Mouse (Mus musculus): ENCODE measurements around the gene Ppp1r14a. TPM values are rescaled to one million over a fixed set of nuclear protein-coding genes. Genes with fewer than 3 reads are reported as not detected.

The Ppp1r14a gene
- not detected for total RNA-seq (2023)

DNA sequence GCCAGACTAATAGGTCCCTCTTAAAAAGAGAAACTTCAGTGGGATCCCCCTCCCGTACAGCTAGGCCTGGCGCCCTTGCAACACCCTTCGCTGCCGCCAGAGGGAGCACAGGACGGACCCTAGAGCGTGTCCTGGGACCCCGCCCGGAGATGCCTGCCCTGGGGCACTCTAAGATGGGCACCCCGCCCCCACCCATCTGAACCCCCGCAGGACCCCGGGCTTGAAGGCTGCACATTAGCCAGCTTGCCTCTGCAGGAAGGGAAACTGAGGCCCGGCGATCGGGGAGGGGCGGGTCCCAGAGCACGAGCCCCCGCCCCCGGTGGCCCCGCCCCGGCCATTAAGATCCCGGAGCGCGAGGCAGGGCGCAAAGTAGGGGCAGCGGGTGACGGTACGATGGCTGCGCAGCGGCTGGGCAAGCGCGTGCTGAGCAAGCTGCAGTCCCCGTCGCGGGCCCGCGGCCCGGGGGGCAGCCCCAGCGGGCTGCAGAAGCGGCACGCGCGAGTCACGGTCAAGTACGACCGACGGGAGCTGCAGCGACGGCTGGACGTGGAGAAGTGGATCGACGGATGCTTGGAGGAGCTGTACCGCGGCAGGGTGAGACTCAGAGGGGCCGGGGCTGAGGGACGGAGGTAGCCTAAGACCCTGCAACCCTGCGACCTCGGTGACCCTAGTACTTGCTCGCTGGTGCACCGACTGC is at the start of gene Ppp1r14a:
Ppp1r14a (plus strand) TSS at position 367 of the 697 bp plus-strand sequence.

DNA sequence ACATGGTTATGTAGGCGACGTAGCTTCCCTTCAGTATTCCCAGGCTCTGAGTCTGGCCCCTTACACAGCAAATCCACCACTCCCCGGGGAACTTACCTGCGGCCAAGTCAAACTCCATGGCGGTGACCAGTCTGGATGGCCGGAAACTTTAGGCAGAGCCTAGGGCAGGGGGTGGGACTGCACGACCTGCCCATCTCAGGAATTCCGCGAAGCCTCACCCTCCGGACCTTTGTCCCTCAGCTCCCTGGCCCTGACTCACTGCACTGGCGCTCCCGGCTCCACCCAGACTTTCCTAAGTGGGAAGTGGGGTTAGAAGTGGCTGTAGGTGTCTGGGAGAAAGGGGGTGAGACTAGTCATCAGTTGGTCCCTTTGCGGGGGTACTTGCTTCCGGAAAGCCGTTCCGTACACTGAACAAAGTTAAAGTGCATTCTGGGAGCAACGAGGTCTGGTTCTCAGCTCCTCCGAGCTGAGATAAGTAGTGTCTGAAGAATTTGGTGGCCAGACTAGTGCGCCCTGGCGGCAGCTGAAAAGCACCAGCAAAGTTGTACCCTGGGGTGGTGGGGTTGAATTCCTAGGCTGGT is 40.8 kb upstream of the Ppp1r14a start, which contains the start of gene 2200002D01Rik:
2200002D01Rik (minus strand) TSS at position 206 of the 581 bp plus-strand sequence.

DNA sequence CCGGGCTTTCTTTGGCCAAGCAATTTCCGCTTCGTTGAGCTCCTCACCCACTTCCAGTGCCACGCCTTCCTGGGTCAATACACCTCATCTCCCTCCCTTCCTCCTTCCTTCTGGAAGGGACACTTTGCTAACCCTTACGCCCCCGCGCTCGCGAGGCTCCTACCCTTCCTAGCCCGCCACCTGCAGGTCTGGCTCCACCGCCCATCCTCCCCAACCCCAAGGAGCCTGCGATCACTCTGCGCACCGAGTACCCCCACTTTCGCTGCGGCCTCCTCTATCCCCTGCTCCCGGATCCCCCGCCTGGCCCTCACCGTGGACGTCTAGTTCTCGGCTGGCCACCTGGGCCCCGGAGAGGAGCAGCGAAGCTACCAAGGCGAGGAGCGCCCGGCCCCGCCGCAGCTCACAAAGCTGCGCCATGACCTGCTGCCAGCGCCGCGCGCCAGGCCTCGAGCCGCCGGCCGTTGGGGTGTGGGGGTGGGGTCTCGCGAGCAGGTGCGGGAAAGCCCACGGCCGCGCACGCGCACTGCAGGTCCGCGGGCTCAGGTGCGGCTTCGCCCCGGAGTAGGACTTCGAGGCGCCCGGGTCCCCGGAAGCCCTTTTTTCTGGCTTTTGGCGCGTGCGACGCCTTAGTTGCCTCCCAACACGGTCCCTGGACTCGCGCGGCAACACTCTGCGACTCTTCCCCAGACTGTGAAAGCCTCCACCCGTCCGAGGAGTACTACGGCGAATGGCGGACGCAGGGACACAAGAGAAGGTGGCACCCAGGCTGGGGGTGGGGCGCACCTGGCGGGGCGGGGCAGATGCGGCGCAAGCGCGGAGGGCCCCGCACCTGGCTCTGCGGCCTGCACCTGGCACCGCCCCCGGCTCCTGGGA is 7.7 kb upstream of the Ppp1r14a start, which contains the start of gene Spint2:
Spint2 (minus strand) TSS at position 712 of the 873 bp plus-strand sequence.

GRCm38 (mm10) chr7:29303738-29304462 is 14.8 kb downstream of the Ppp1r14a start, which contains the start of gene Dpf1:
TSS of gene Dpf1 (plus strand) at chr7:29303951.

Other genes starting within 250 kb of the Ppp1r14a start
- under 1 TPM; 0.09 to 0.18 TPM for gene Ryr1, start 164.1 kb upstream of the Ppp1r14a start, total RNA-seq (2023)
- 100 to 1,000 TPM; 301 to 302 TPM for gene Rasgrp4, start 154.5 kb upstream of the Ppp1r14a start, total RNA-seq (2023)
- 10 to 100 TPM; 14.3 to 19.2 TPM for gene Fam98c, start 133.1 kb upstream of the Ppp1r14a start, total RNA-seq (2023)
- gene Ggn, start 119.1 kb upstream of the Ppp1r14a start, total RNA-seq (2023) = under 1 TPM; 0.37 to 0.40 TPM
- gene Spred3, start 118.9 kb upstream of the Ppp1r14a start, total RNA-seq (2023) = 1 to 10 TPM; 1.6 to 2.1 TPM
- gene Psmd8, start 108.6 kb upstream of the Ppp1r14a start, total RNA-seq (2023) = 100 to 1,000 TPM; 160 to 185 TPM
- gene Catsperg1, start 75.3 kb upstream of the Ppp1r14a start, total RNA-seq (2023) = 1 to 10 TPM; 1.7 to 2.5 TPM
- 1 to 10 TPM; 7.3 to 7.5 TPM for gene Kcnk6, start 56.8 kb upstream of the Ppp1r14a start, total RNA-seq (2023)
- gene Yif1b, start 51.0 kb upstream of the Ppp1r14a start, total RNA-seq (2023) = 10 to 100 TPM; 17.8 to 19.2 TPM
- not detected for gene 2200002D01Rik, start 40.8 kb upstream of the Ppp1r14a start, total RNA-seq (2023)
- gene Spint2, start 7.4 kb upstream of the Ppp1r14a start, total RNA-seq (2023) = 10 to 100 TPM; 18.2 to 22.9 TPM
- gene Dpf1, start 14.6 kb downstream of the Ppp1r14a start, total RNA-seq (2023) = not detected
- 10 to 100 TPM; 30.9 to 37.8 TPM for gene Sipa1l3, start 229.3 kb downstream of the Ppp1r14a start, total RNA-seq (2023)

Measured in neutrophil, adult 59 days (primary cell).